Mouse (Mus musculus): ENCODE results near the gene Fam83d. TPM values are rescaled to one million over a fixed set of nuclear protein-coding genes. Genes with fewer than 3 reads are reported as not detected.

Gene Fam83d
- total RNA-seq, 2 experiments from 2014 or later = 1.0 to 1.5 TPM

GRCm38 (mm10) chr2:158795875-158796274, 28.0 kb downstream of the Fam83d start:
- intact Hi-C loops (cut with DNase I) = no loop called here
- no peak for DNase-seq

- intact Hi-C loops (cut with DNase I) = no loop called here
These were observed 31.4 kb downstream of the Fam83d start for GRCm38 (mm10) chr2:158799328-158799727.

GRCm38 (mm10) chr2:158800788-158801187, 32.9 kb downstream of the Fam83d start:
- intact Hi-C loops (cut with DNase I) = no loop called here
- DNase-seq = no peak

More at GRCm38 (mm10) chr2:158799328-158799727, 31.4 kb downstream of the Fam83d start:
- DNase-seq = no peak

- DNase-seq = no peak
- intact Hi-C loops (cut with DNase I) = no loop called here
These were observed 35.7 kb downstream of the Fam83d start for GRCm38 (mm10) chr2:158803575-158803974.

- intact Hi-C loops (cut with DNase I) = no loop called here
- DNase-seq = no peak
These were observed 47.8 kb downstream of the Fam83d start for GRCm38 (mm10) chr2:158815686-158816085.

GRCm38 (mm10) chr2:158816239-158816638, 48.3 kb downstream of the Fam83d start:
- DNase-seq = no peak

GRCm38 (mm10) chr2:158817708-158818107, 49.8 kb downstream of the Fam83d start:
- intact Hi-C loops (cut with DNase I) = no loop called here
- no peak for DNase-seq

More at GRCm38 (mm10) chr2:158816239-158816638, 48.3 kb downstream of the Fam83d start:
- intact Hi-C loops (cut with DNase I) = no loop called here

- DNase-seq = no peak
- intact Hi-C loops (cut with DNase I) = no loop called here
These were observed 60.2 kb downstream of the Fam83d start for GRCm38 (mm10) chr2:158828124-158828523.

GRCm38 (mm10) chr2:158829746-158830145, 61.9 kb downstream of the Fam83d start:
- intact Hi-C loops (cut with DNase I) = no loop called here
- no peak for DNase-seq

GRCm38 (mm10) chr2:158833221-158833620, 65.3 kb downstream of the Fam83d start:
- intact Hi-C loops (cut with DNase I) = no loop called here
- DNase-seq = peak in 1 of 2 experiments; percentile 11

- no peak for DNase-seq
- intact Hi-C loops (cut with DNase I) = no loop called here
These were observed 65.8 kb downstream of the Fam83d start for GRCm38 (mm10) chr2:158833645-158834044.

Small RNAs within 50 kb of the gene (microRNA-seq; reads per million reads assigned to microRNA genes)
- gene Gm26141 (ENCODE audit: borderline number of aligned reads in 2 of 2) = 0 reads per million in 2 experiments

Other genes starting within 250 kb of the Fam83d start
- not detected for gene Slc32a1, start 157.3 kb upstream of the Fam83d start, total RNA-seq (2021)
- gene Actr5, start 143.2 kb upstream of the Fam83d start, total RNA-seq (2021) = 1 to 10 TPM; 6.1 to 7.3 TPM
- 10 to 100 TPM; 11.3 to 13.4 TPM for gene Ppp1r16b, start 102.7 kb upstream of the Fam83d start, total RNA-seq (2021)
- gene Dhx35, start 26.7 kb downstream of the Fam83d start, total RNA-seq (2021) = 10 to 100 TPM; 16.9 to 18.4 TPM

Data from heart, postnatal 36 days (tissue).